Mouse (Mus musculus): ENCODE results near the gene Poldip3. TPM values are rescaled to one million over a fixed set of nuclear protein-coding genes. Genes with fewer than 3 reads are reported as not detected.

Gene Poldip3
- total and polyA plus RNA-seq, 3 experiments = 77.0 to 78.9 (median 77.2) TPM

DNA sequence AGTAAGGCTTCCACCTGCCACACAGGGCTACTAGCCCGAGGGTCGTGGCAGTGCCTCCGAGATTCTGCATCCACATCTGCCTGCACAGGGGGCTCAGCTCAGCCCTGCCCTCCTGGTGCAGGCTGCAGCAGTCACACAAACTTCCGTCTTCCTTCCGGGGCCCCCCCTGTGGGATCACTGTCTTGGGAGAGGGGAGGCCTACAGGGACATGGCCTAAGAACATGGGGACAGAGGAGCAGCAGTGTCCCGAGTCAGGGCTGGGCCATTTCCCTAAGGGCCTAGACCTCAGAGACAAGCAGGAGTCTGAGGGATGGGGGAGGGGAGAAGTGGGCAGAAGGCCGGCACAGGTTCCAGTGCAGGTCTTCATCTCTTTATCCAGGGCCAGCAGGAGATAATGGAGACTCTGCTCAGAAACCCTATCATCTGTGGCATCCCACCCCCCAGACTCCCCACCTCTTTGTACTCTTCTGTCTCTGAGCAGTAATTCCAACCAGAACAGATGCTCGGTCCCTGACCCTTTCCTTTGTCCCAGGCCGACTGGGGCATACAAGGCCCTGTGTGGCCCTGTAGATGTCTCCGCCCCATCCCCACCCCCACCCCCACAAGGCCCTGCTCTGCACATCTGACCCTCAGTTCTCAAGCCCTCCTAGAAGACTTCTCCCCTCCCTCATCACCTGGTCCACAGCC, 12.0 kb upstream of the Poldip3 start:
- Histone ChIP-seq H3K9ac (ENCODE audit: insufficient read depth, low read depth) (no peak overlapping the region), H3K36me3 (replicated peaks in 1 of 2; ENCODE audit: control insufficient read depth in 1 of 2, insufficient read depth in 1 of 2, low read length in 1 of 2) (peaks cover 43 to 77% of the 10 kb centered on the region in 2 experiments), H3K4me3 (replicated peaks in 1 of 3; ENCODE audit: low read depth in 2 of 3, low read length in 2 of 3, poor library complexity in 1 of 3) (no peak overlapping the region), H3K4me2 (ENCODE audit: insufficient read depth, low read depth, poor library complexity, severe bottlenecking) (no peak overlapping the region), H3K79me2 (replicated peaks; ENCODE audit: control insufficient read depth, extremely low read depth, insufficient read depth, poor library complexity, severe bottlenecking) (no peaks in the 10 kb centered on the region), H3K27ac (ENCODE audit: insufficient read depth, low read depth) (no peak overlapping the region), H3K27me3 (replicated peaks) (no peaks in the 10 kb centered on the region), H3K9me3 (replicated peaks; ENCODE audit: low read length) (no peaks in the 10 kb centered on the region), H3K4me1 (ENCODE audit: control insufficient read depth in 1 of 2, insufficient read depth in 2 of 2) (peaks cover 16 to 89% of the 10 kb centered on the region in 2 experiments)
- dilution Hi-C loops (cut with MboI; ENCODE audit: extremely low pct_ligation_motif_present, extremely low pct_unique_long_range_greater_than_20kb, low sequenced_read_pairs) (no loop called here), in situ Hi-C loops (cut with MboI; ENCODE audit: low pct_ligation_motif_present, low pct_unique_long_range_greater_than_20kb, low sequenced_read_pairs) (no loop called here)
- TF ChIP-seq PAX5 (IDR thresholded peaks at IDR 0.05; ENCODE audit: low read length) = no peak
- TF ChIP-seq HCFC1 (IDR thresholded peaks at IDR 0.05; ENCODE audit: low read depth, low read length) = no peak
- TF ChIP-seq IRF4 (IDR thresholded peaks at IDR 0.05; ENCODE audit: low read depth, low read length) = no peak
- no peak for DNase-seq (ENCODE audit: extremely low read depth)

DNA sequence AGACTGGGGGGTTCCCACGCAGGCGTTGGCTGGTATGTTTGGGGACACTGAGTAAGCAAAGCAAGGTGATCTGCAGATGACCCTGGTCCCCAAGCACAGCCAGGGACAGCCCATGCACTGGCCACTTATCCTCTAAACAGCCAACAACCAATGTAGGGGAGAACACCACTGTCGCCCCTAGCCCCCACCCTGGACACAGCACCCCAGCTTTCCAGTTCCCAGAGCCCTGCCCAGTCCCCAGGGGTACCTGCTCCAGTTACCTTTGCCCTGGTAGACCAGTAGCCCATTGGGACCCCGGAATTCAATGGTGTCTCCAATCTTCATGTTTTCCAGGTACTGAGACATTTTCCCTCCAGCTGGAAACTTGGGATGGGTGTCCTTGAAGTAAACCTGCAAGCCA, 11.4 kb upstream of the Poldip3 start:
- peaks cover 22 to 89% of the 10 kb centered on the region in 2 experiments for H3K4me1 ChIP-seq (ENCODE audit: control insufficient read depth in 1 of 2, insufficient read depth in 2 of 2)
- H3K4me2 ChIP-seq (ENCODE audit: insufficient read depth, low read depth, poor library complexity, severe bottlenecking) = no peak overlapping the region
- H3K27ac ChIP-seq (ENCODE audit: insufficient read depth, low read depth) = no peak overlapping the region
- dilution Hi-C loops (cut with MboI; ENCODE audit: extremely low pct_ligation_motif_present, extremely low pct_unique_long_range_greater_than_20kb, low sequenced_read_pairs) (no loop called here), in situ Hi-C loops (cut with MboI; ENCODE audit: low pct_ligation_motif_present, low pct_unique_long_range_greater_than_20kb, low sequenced_read_pairs) (no loop called here)
- H3K79me2 ChIP-seq (replicated peaks; ENCODE audit: control insufficient read depth, extremely low read depth, insufficient read depth, poor library complexity, severe bottlenecking) = no peaks in the 10 kb centered on the region
- H3K9me3 ChIP-seq (replicated peaks; ENCODE audit: low read length) = no peaks in the 10 kb centered on the region
- no peak for DNase-seq (ENCODE audit: extremely low read depth)
- H3K36me3 ChIP-seq (replicated peaks in 1 of 2; ENCODE audit: control insufficient read depth in 1 of 2, insufficient read depth in 1 of 2, low read length in 1 of 2) = peaks cover 43 to 76% of the 10 kb centered on the region in 2 experiments
- no peak overlapping the region for H3K9ac ChIP-seq (ENCODE audit: insufficient read depth, low read depth)
- H3K27me3 ChIP-seq (replicated peaks) = no peaks in the 10 kb centered on the region
- TF ChIP-seq USF1 (IDR thresholded peaks at IDR 0.05; ENCODE audit: low read depth, low read length) (no peak), POLR2A (IDR thresholded peaks at IDR 0.05; ENCODE audit: low read depth, low read length) (no peak), ZC3H11A (IDR thresholded peaks at IDR 0.05; ENCODE audit: low read depth, low read length) (no peak), HCFC1 (IDR thresholded peaks at IDR 0.05; ENCODE audit: low read depth, low read length) (no peak), MEF2A (IDR thresholded peaks at IDR 0.05; ENCODE audit: borderline replicate concordance, low read depth, low read length) (no peak), BHLHE40 (IDR thresholded peaks at IDR 0.05; ENCODE audit: low read depth, low read length) (no peak), CHD2 (IDR thresholded peaks at IDR 0.05; ENCODE audit: low read length) (no peak), TCF12 (IDR thresholded peaks at IDR 0.05; ENCODE audit: low read depth, low read length) (no peak), JUND (conservative IDR thresholded peaks at IDR 0.05; ENCODE audit: low read depth, low read length) (no peak), MAZ (IDR thresholded peaks at IDR 0.05; ENCODE audit: low read depth, low read length) (no peak), CTCF (conservative IDR thresholded peaks at IDR 0.05 in 1 of 2, IDR thresholded peaks at IDR 0.05 in 1 of 2; ENCODE audit: low read depth in 2 of 2, low read length in 2 of 2) (no peak), ELF1 (IDR thresholded peaks at IDR 0.05; ENCODE audit: low read depth, low read length) (no peak), PAX5 (IDR thresholded peaks at IDR 0.05; ENCODE audit: low read length) (no peak), MYC (IDR thresholded peaks at IDR 0.05; ENCODE audit: low read depth, low read length) (no peak), RAD21 (IDR thresholded peaks at IDR 0.05; ENCODE audit: low read depth, low read length) (no peak), E2F4 (IDR thresholded peaks at IDR 0.05; ENCODE audit: insufficient replicate concordance, low read depth, low read length) (no peak)
- H3K4me3 ChIP-seq (replicated peaks in 1 of 3; ENCODE audit: low read depth in 2 of 3, low read length in 2 of 3, poor library complexity in 1 of 3) = no peak overlapping the region

Data from CH12.LX (cell line).